Mouse (Mus musculus) erythroblast, embryonic 14.5 days (primary cell): ENCODE data around the gene Arl15. TPM values are rescaled to one million over a fixed set of nuclear protein-coding genes. Genes with fewer than 3 reads are reported as not detected.

Experiments used
- H3K27me3 ChIP-seq: 2 replicates; pipeline ENCODE4 v1.6.1; 2012; ENCODE audit warnings: inconsistent platforms; ENCODE audit not compliant: control insufficient read depth
- H3K36me3 ChIP-seq: 2 replicates; pipeline ENCODE4 v1.6.1; 2012; ENCODE audit warnings: mild to moderate bottlenecking, inconsistent platforms; ENCODE audit not compliant: control insufficient read depth
- H3K4me1 ChIP-seq: 2 replicates; pipeline ENCODE4 v1.6.1; 2012; ENCODE audit warnings: inconsistent platforms; ENCODE audit not compliant: control insufficient read depth
- H3K4me3 ChIP-seq: replicated peaks from 2 replicates; pipeline ENCODE3; 2012; ENCODE audit warnings: moderate library complexity, mild to moderate bottlenecking, inconsistent platforms
- H3K9me3 ChIP-seq: 2 replicates; pipeline ENCODE4 v1.6.1; 2012; ENCODE audit warnings: low read length, inconsistent platforms, mixed read lengths; ENCODE audit not compliant: control insufficient read depth
- GATA1 ChIP-seq: IDR thresholded peaks from 2 replicates; pipeline ENCODE4 v1.6.1; 2012; ENCODE audit warnings: low read length, inconsistent platforms, mixed read lengths
- TAL1 ChIP-seq: IDR thresholded peaks from 3 replicates; pipeline ENCODE4 v1.6.1; 2012; ENCODE audit warnings: low read length, inconsistent platforms, mixed read lengths
- polyA plus RNA-seq: library from polyadenylated mRNA; stranded (reverse); fragments of >175 nt; gene quantifications from 2 replicates; pipeline ENCODE4 v1.2.3, GENCODE M21; 2012

Arl15 gene
- polyA plus RNA-seq, 1 experiment: not detected

DNA sequence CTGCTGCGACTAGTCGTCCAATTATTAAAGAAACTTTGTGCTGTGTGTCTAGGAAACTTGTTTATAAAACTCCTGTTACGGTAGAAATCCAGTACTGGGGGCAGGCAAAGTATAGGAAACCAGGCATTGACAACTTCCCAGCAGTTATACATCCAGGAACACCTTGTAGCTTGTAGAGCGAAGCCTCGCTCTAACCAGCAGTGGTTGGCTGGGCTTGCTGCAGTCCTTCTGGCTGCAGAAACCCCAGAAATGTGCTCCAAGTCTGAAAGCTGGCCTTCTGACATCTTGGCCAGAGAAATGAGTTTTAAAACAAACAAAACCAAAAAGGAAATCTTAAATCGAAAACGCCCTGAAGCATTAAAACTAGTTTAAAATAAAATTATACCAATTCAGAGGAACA, 229.2 kb downstream of the Arl15 start:
- no peaks in the 10 kb centered on the region for H3K9me3 ChIP-seq
- no peaks in the 10 kb centered on the region for H3K27me3 ChIP-seq
- no peak for TF ChIP-seq TAL1
- TF ChIP-seq GATA1: no peak
- H3K4me1 ChIP-seq: no peaks in the 10 kb centered on the region
- H3K36me3 ChIP-seq: no peaks in the 10 kb centered on the region
- H3K4me3 ChIP-seq: no peak overlapping the region

DNA sequence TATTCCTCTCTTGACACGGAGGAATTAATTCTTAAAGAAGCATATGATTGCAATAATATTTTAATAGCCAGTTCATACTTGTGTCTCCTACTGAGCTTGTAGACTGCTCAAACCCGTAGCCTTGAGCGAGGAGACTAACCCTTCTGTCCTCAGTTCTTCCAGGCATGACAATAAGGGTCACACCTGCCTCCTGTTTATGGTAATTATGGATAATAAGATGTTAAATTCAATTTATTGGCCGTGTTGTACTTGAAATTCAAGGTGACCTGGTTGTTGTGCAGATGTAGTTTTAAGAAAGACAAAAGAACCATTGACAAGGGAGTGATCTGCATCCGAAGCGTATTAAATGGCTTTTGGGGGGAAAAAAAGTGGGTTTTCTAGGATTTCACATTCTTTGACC, 232.0 kb downstream of the Arl15 start:
- Histone ChIP-seq H3K27me3 (no peaks in the 10 kb centered on the region), H3K36me3 (no peaks in the 10 kb centered on the region), H3K9me3 (no peaks in the 10 kb centered on the region), H3K4me1 (no peaks in the 10 kb centered on the region), H3K4me3 (no peak overlapping the region)
- no peak for TF ChIP-seq TAL1
- TF ChIP-seq GATA1: no peak

DNA sequence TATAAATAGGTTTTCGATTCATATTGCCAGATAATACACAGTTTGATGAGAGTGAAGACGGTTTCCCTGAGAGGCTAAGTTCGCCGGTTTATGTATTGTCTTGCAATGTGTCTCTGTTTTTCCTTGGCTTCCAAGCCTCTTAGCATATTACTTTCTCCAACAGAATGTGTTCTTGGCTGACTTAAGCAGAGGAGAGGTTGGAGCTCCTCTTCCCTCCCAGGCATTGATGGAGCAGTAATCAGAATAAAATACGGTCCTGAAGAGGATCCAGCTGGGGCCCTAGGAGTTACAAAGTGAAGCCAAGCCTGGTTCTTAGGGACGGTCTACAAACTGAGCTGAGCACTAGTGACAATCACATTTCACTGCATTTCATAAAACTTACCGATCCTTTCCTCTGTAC, 232.4 kb downstream of the Arl15 start:
- H3K4me3 ChIP-seq: no peak overlapping the region
- H3K27me3 ChIP-seq: no peaks in the 10 kb centered on the region
- no peaks in the 10 kb centered on the region for H3K4me1 ChIP-seq
- no peaks in the 10 kb centered on the region for H3K9me3 ChIP-seq
- TF ChIP-seq TAL1 (no peak), GATA1 (no peak)
- no peaks in the 10 kb centered on the region for H3K36me3 ChIP-seq

DNA sequence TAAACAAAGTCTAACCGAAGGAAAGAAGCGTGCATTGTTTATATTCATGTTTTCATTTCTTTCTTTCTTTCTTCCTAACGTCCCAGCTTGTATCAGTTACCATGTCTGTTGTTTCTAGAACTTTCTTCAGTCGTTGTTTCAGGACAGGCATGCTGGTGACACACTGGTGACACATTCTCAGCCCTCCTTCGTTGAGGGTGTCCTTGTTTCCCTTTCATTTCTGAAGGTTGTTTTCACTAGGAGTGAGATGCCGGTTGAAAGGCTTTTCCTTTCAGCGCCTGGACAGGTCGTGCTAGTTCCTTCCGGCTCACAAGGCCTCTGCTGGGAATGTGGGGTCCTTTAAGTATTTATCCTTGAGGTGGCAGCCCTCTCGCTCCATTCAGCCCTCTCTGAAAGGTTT, 253.8 kb downstream of the Arl15 start:
- no peak for TF ChIP-seq TAL1
- no peak for TF ChIP-seq GATA1
- Histone ChIP-seq H3K9me3 (no peaks in the 10 kb centered on the region), H3K36me3 (no peaks in the 10 kb centered on the region), H3K4me3 (no peak overlapping the region), H3K27me3 (no peaks in the 10 kb centered on the region), H3K4me1 (no peaks in the 10 kb centered on the region)

DNA sequence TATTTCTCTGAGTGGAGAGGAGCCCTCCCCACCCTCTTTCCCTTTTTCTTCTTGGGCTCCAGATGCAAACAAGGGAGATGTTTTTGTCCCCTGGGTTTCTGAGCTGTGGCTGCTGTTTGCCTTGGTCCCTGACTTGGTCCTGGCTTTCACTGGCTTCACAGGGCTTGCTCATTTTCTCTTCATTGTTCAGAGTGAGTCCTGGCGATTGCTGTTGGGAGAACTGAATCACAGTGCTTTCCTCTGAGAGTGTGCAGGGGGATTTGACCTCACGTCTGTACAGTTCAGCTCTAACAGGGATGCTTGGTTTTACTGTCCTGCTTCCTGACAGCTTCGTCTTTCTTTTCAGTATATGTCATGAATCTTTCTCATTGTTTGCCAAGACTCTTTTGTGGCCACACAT, 254.4 kb downstream of the Arl15 start:
- Histone ChIP-seq H3K36me3 (no peaks in the 10 kb centered on the region), H3K4me3 (no peak overlapping the region), H3K9me3 (no peaks in the 10 kb centered on the region), H3K27me3 (no peaks in the 10 kb centered on the region), H3K4me1 (no peaks in the 10 kb centered on the region)
- TF ChIP-seq TAL1 (no peak), GATA1 (no peak)

DNA sequence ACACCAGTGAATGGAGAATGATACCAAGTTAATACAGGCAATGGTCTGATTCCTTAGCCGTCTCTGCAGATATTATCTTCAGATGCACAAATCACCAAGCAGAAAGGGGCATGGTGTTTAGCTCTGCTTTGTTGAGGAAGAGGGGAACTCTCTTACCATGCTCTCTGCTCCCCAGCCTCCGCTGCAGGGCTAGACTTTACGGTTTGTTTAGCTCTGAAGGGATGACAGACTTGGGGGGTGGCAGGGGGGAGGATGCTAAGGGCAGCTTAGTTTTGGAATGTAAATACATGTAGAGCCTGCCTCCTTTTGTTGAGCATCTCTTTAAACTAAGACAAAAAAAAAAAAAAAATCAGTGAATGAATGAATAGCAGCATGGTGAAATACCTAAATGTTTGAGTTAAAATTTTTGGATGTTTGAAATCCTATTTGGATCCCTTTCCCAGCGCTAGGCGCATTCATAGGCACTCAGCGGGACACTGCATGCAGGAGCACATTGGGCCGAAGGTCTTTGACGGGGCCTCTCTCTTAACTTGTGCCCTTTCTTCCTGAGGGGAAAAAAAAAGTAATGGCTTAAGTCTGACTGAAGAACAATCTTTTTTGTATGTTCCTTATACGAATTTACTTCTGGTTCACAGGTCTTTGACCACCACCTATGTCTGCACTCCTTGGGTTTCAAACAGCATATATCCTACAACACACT, 257.0 kb downstream of the Arl15 start:
- Histone ChIP-seq H3K27me3 (no peaks in the 10 kb centered on the region), H3K4me3 (no peak overlapping the region), H3K9me3 (no peaks in the 10 kb centered on the region), H3K36me3 (no peaks in the 10 kb centered on the region), H3K4me1 (no peaks in the 10 kb centered on the region)
- TF ChIP-seq TAL1 (no peak), GATA1 (no peak)

DNA sequence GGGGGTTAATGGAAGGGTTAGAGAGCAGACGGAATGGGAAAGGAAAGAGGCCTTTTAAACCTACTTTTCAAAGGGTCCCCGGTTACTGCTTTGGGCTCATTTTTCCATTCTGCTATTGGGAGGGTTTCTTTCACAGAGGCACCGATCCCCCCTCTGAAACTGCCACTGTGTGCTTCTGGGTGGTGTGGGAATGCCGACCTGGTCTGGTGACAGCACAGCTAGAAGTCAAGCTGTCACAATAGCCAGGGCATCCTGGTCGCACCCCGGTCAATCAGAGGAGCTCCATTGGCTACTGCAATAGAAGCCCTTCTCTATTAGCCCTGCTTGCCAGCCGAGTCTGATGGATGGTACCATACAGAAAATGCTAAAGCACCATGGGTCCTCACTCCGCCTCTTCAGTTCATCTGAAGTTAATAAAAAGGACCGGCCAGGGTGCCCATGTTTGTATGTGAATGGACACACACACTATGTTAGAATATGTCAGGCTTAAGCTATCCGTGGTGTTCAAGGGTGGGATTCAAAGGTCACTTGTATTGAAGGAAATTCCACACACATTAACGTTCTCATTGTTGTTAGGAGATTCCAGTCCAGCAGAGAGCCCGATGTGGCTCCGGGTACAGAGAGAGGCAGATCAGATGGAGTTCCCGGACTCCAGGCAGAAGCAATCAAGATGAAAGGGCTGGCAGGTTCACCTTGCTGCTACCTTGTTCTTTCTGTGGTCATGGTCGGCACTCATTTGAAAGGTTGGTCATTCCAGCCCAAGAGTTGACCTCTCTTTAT, 258.3 kb downstream of the Arl15 start:
- no peak for TF ChIP-seq GATA1
- no peak for TF ChIP-seq TAL1
- no peaks in the 10 kb centered on the region for H3K4me1 ChIP-seq
- H3K9me3 ChIP-seq: no peaks in the 10 kb centered on the region
- H3K4me3 ChIP-seq: no peak overlapping the region
- H3K27me3 ChIP-seq: no peaks in the 10 kb centered on the region
- no peaks in the 10 kb centered on the region; the same call in 1 of the 2 replicates for H3K36me3 ChIP-seq

DNA sequence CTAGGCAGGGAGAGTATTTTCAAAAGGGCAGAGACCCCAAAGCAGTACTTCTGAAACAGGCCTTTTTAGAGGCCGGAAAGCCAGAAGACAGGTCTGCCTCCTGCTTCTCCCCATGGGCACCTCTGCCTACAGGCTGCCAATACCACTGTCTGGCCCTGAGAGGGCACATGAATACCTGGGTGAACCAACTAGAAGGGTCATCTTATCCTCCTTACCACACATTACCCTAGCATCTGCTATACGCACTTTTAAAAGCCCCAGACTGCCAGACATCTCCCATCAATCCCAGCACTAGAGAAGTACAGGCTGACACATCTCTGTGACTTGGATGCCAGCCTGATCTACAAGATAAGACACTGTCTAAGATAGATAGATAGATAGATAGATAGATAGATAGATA, 259.0 kb downstream of the Arl15 start:
- no peaks in the 10 kb centered on the region; the same call in 1 of the 2 replicates for H3K36me3 ChIP-seq
- no peak overlapping the region for H3K4me3 ChIP-seq
- no peaks in the 10 kb centered on the region for H3K4me1 ChIP-seq
- H3K9me3 ChIP-seq: no peaks in the 10 kb centered on the region
- H3K27me3 ChIP-seq: no peaks in the 10 kb centered on the region
- no peak for TF ChIP-seq TAL1
- TF ChIP-seq GATA1: no peak

DNA sequence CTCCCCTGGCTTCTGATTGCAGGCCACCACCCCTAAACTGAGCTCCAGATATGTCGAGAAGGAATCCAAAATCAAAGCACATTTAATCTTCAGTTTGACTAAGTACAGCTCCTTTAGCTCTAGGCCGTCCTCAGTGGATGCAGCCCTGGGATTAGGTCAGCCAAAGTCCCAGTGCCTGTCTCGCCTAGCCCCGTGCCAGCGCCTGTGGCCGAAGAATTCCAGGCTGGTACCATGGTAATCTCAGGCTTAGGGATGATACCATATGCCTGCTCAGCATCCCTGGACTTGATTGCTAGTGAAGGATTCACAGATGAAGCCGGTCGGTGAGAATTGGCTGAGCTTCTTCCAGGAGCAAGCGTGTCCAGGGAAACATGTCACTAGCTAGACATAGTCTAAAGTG, 261.4 kb downstream of the Arl15 start:
- Histone ChIP-seq H3K36me3 (no peaks in the 10 kb centered on the region; the same call in 1 of the 2 replicates), H3K27me3 (no peaks in the 10 kb centered on the region), H3K9me3 (no peaks in the 10 kb centered on the region), H3K4me1 (no peaks in the 10 kb centered on the region), H3K4me3 (no peak overlapping the region)
- TF ChIP-seq GATA1 (no peak), TAL1 (no peak)

DNA sequence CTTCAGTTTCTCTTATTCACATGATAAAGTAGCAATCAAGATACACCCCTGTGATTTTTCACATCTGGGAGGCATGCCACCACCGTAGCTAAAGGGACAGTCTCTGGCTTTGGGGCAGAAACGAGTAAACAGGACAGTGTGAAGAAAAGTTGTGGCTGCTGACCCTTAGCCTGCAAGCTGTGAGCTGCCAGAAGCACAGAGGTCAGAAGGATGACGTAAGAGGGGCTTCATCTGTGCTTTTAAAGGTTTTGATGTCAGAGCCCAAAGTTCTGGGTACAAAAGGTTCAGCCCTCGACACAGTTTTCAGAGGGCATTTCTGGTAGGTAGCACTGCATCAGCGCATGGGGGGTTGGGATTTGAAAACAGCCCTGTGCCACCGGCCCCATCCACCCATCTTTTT, 266.0 kb downstream of the Arl15 start:
- peaks cover 6% of the 10 kb centered on the region for H3K9me3 ChIP-seq
- no peaks in the 10 kb centered on the region for H3K4me1 ChIP-seq
- H3K4me3 ChIP-seq: no peak overlapping the region
- TF ChIP-seq TAL1 (no peak), GATA1 (no peak)
- H3K36me3 ChIP-seq: no peaks in the 10 kb centered on the region; the same call in 1 of the 2 replicates
- H3K27me3 ChIP-seq: no peaks in the 10 kb centered on the region
